Mouse (Mus musculus) intestine, embryonic 15.5 days (tissue): ENCODE measurements around the gene BC051665. TPM values are rescaled to one million over a fixed set of nuclear protein-coding genes. Genes with fewer than 3 reads are reported as not detected.
A peak's percentile ranks its signal among the peaks of the same experiment; 100 is the strongest.

Experiments
- ATAC-seq: fragments of 200-750 bp; cut with Nextera tagmentation; 2 replicates; pipeline ENCODE4 v1.8.0; 2017; ENCODE audit warnings: moderate TSS enrichment, moderate library complexity
- H3K27ac ChIP-seq: fragments of 300-500 bp; sonication (generic); 2 replicates; pipeline ENCODE4 v1.5.1; 2015; ENCODE audit warnings: mild to moderate bottlenecking, inconsistent platforms
- H3K27me3 ChIP-seq: fragments of 300-500 bp; sonication (generic); replicated peaks from 2 replicates; pipeline ENCODE4 v1.6.1; 2015; ENCODE audit warnings: inconsistent platforms
- H3K36me3 ChIP-seq: fragments of 300-500 bp; sonication (generic); 2 replicates; pipeline ENCODE4 v1.6.1; 2015; ENCODE audit warnings: inconsistent platforms
- H3K4me1 ChIP-seq: fragments of 300-500 bp; sonication (generic); replicated peaks from 2 replicates; pipeline ENCODE4 v1.6.1; 2015; ENCODE audit warnings: inconsistent platforms
- H3K4me2 ChIP-seq: fragments of 300-500 bp; sonication (generic); replicated peaks from 2 replicates; pipeline ENCODE4 v1.6.1; 2015; ENCODE audit warnings: mild to moderate bottlenecking, inconsistent platforms
- H3K4me3 ChIP-seq: fragments of 300-500 bp; sonication (generic); replicated peaks from 2 replicates; pipeline ENCODE4 v1.5.1; 2015; ENCODE audit warnings: inconsistent platforms
- H3K9ac ChIP-seq: fragments of 300-500 bp; sonication (generic); 2 replicates; pipeline ENCODE4 v1.6.1; 2015; ENCODE audit warnings: inconsistent platforms
- H3K9me3 ChIP-seq: fragments of 300-500 bp; sonication (generic); 2 replicates; pipeline ENCODE4 v1.6.1; 2016; ENCODE audit warnings: inconsistent platforms
- WGBS: fragments of 180-500 bp; shearing (Covaris S2); methylation state at CpG from one replicate; pipeline ENCODE4 v1.1.7; 2015; 5-methylcytosine and 5-hydroxymethylcytosine counted together
- polyA plus RNA-seq: library from polyadenylated mRNA; unstranded; fragments of >200 nt; fragmentation: Nextera tagmentation; extraction: Ambion mirVana; gene quantifications from 2 replicates; pipeline ENCODE4 v1.2.1, GENCODE M21; 2015

The BC051665 gene
- polyA plus RNA-seq, 1 experiment from 2014 or later, result not detected

DNA sequence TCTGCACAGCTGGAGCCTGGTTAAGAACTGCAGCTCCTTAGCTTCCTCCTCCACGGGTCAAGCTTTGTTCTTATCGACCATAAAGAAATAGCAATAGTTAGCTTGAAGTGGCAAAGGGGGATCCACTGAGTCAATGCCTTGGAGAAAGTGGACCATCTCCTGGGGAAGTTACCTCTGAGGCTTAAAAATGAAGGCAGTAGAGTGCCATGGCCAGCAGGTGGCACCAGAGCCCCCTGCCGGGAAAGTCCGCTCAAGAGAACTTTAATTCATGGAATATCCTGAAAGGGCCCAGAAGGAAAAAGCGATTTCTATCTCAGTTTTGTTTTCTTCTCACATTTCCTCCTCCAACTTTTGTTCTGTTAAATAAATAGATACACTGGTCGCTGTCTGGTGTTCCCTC is 27.0 kb downstream of the BC051665 start:
- WGBS, result 48% methylated on average over 6 of the region's 6 CpGs

DNA sequence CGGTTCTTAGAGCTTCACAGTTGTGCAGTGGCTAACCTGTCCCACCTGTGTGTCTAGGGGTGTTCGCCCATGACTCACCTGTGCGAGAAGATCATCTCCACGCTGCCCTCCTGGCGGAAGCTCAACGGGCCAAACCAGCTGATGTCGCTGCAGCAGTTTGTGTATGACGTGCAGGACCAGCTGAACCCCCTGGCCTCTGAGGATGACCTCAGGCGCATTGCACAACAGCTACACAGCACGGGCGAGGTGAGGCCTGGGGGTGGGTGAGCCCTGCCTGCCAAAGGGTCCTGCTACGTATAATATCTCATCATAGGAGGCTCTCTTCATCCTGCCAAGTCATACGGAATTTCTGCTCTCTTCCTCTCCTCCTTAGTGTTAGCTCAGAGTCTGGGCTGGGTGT is 28.9 kb downstream of the BC051665 start:
- WGBS, result 83% methylated on average over 13 of the region's 13 CpGs
- no peak for ATAC-seq

More for the DNA sequence above, 27.0 kb downstream of the BC051665 start:
- no peaks in the 10 kb centered on the region for H3K9me3 ChIP-seq
- no peak overlapping the region for H3K4me2 ChIP-seq
- no peaks in the 10 kb centered on the region for H3K36me3 ChIP-seq
- no peak overlapping the region for H3K4me3 ChIP-seq
- no peak overlapping the region for H3K27ac ChIP-seq
- H3K9ac ChIP-seq, result no peak overlapping the region
- 0 out of 2 replicates have a peak, but pooled peaks have one; percentile 37 for ATAC-seq
- no peaks in the 10 kb centered on the region for H3K4me1 ChIP-seq
- H3K27me3 ChIP-seq, result no peaks in the 10 kb centered on the region

DNA sequence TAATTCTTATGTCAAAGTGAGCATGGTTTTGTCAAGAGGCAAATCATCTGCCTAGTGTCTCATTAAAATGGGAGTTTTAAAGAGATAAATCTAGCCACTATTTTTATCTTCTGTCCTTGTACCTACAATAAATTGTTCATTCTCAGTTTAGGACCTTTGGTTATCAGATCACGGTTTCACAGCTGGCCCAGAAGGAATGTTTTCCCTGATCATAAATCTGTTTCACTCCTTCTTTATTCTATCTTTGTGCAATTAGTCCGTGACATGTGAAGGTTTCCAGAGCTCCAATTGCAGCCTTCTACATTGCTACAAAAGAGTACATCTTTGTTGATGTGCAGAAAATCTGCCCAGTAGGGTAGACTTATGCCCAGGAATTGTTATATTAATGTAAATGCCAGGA is 30.9 kb downstream of the BC051665 start:
- H3K9me3 ChIP-seq, result no peaks in the 10 kb centered on the region
- no peak overlapping the region for H3K4me2 ChIP-seq
- H3K27me3 ChIP-seq, result no peaks in the 10 kb centered on the region
- no peaks in the 10 kb centered on the region for H3K36me3 ChIP-seq
- H3K4me1 ChIP-seq, result no peaks in the 10 kb centered on the region
- H3K27ac ChIP-seq, result no peak overlapping the region
- no peak overlapping the region for H3K9ac ChIP-seq
- ATAC-seq, result no peak
- WGBS, result 26% methylated on average over 2 of the region's 2 CpGs
- no peak overlapping the region for H3K4me3 ChIP-seq

More for the DNA sequence above, 28.9 kb downstream of the BC051665 start:
- Histone ChIP-seq H3K4me2 (no peak overlapping the region), H3K4me3 (no peak overlapping the region), H3K27ac (no peak overlapping the region), H3K36me3 (no peaks in the 10 kb centered on the region), H3K4me1 (no peaks in the 10 kb centered on the region), H3K27me3 (no peaks in the 10 kb centered on the region), H3K9me3 (no peaks in the 10 kb centered on the region), H3K9ac (no peak overlapping the region)

DNA sequence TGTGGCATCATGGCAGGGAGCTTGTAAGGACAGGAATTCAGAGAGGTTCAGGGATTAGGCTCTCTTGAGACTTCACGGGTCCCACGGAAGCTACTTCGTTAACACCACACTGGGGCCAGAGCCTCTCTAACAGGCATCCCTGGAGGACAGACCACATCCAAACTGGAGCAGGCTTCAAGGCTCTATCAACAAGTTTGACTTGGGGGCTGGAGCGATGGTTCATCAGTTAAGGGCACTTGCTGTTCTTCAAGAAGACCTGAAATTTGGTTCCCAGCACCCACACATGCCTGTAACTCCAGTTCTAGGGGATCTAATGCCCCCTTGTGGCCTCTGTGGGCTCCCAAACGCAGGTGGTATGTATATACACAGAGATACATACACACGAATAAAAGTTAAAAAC is 32.9 kb downstream of the BC051665 start:
- Histone ChIP-seq H3K4me1 (no peaks in the 10 kb centered on the region), H3K4me3 (no peak overlapping the region), H3K4me2 (no peak overlapping the region), H3K27me3 (no peaks in the 10 kb centered on the region), H3K36me3 (no peaks in the 10 kb centered on the region), H3K9ac (no peak overlapping the region), H3K9me3 (no peaks in the 10 kb centered on the region), H3K27ac (no peak overlapping the region)
- ATAC-seq, result no peak
- WGBS, result 89% methylated on average over 6 of the region's 6 CpGs

DNA sequence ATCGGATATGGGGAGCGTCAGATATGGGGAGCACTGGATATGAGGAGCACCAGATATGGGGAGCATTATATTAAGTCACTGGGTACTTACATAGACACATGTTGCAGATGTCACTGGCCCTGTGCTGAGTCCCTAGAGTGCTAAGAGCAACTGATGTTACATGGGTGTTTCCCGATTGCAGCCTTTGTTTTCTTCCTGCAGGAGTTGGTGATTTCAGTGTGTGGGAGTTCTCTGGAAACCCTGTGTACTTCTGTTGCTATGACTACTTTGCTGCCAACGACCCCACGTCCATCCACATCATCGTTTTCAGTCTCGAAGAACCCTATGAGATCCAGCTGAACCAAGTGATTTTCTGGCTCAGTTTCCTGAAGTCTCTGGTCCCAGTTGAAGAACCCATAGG is 35.2 kb downstream of the BC051665 start:
- Histone ChIP-seq H3K36me3 (no peaks in the 10 kb centered on the region), H3K27me3 (no peaks in the 10 kb centered on the region), H3K9ac (no peak overlapping the region), H3K9me3 (no peaks in the 10 kb centered on the region), H3K4me2 (no peak overlapping the region), H3K27ac (no peak overlapping the region), H3K4me1 (no peaks in the 10 kb centered on the region), H3K4me3 (no peak overlapping the region)
- WGBS, result 86% methylated on average over 7 of the region's 7 CpGs
- ATAC-seq, result no peak

DNA sequence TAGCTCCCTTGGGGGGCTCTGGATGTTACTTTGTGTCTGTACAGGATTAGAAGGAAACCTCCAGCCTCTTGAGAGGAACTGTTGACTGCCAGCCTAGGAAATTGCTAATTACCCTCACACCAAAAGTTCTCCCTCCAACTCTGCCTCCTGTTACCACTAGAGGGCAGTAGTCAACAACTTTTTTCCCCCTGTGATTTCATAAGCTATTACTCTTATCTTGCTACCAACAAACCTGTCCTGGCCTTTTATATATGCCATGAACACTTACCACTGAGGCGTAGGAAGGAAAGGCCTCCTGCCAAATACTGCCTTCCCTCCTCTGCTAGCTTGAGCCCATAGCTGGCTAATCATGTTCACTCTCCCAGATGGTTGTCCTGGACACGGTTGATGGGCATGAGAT is 37.6 kb downstream of the BC051665 start:
- ATAC-seq, result no peak
- WGBS, result 88% methylated on average over 2 of the region's 2 CpGs
- H3K9ac ChIP-seq, result no peak overlapping the region

DNA sequence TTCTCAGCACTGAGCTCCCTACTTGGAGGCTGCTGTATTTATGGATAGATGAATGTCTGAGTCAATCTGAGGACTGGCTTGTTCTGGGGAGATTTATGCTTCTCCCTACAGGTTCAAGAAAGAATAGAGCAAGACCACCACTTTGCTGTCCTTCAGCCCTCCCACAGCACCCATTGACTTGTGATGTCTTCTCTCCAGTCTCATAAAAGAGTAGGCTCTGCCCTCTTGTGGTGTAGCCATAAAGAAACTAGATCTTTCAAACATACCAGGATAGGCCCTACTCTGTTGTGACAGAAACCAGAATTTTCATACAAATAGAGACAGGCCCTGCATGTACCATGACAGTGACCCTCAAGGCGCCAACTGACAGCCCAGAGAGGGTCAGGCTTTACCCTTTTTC is 39.0 kb downstream of the BC051665 start:
- H3K4me1 ChIP-seq, result no peaks in the 10 kb centered on the region
- no peaks in the 10 kb centered on the region for H3K27me3 ChIP-seq
- no peak overlapping the region for H3K27ac ChIP-seq
- ATAC-seq, result no peak
- no peak overlapping the region for H3K4me2 ChIP-seq
- H3K36me3 ChIP-seq, result no peaks in the 10 kb centered on the region
- no peak overlapping the region for H3K9ac ChIP-seq
- no peaks in the 10 kb centered on the region for H3K9me3 ChIP-seq
- H3K4me3 ChIP-seq, result no peak overlapping the region
- 72% methylated on average over 1 of the region's 1 CpGs for WGBS

More for the DNA sequence above, 37.6 kb downstream of the BC051665 start:
- Histone ChIP-seq H3K9me3 (no peaks in the 10 kb centered on the region), H3K27me3 (no peaks in the 10 kb centered on the region), H3K27ac (no peak overlapping the region), H3K4me3 (no peak overlapping the region), H3K4me2 (no peak overlapping the region), H3K4me1 (no peaks in the 10 kb centered on the region), H3K36me3 (no peaks in the 10 kb centered on the region)

DNA sequence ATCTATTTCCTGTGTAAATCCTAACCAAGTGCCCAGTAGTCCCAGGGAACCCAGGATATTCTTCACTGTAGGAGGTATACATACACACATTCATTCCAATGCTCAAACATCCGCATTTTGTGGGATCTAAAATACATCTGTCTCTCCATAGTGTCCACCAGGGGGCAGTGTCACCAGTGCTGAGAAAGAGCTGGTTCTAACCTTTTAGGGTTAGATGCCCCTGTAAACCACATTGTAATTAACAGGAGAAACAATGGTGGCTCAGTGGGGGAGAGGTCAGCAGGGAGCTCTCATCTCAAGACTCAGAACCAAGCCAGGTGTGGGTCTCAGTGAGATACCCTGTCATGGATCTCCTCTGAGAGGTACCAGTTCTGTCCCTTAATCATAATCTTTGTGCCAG is 39.9 kb downstream of the BC051665 start:
- H3K27ac ChIP-seq, result no peak overlapping the region
- no peaks in the 10 kb centered on the region for H3K27me3 ChIP-seq
- no peak overlapping the region for H3K9ac ChIP-seq
- no peak overlapping the region for H3K4me3 ChIP-seq
- no peak overlapping the region for H3K4me2 ChIP-seq
- 41% methylated on average over 1 of the region's 1 CpGs for WGBS
- H3K9me3 ChIP-seq, result no peaks in the 10 kb centered on the region
- ATAC-seq, result no peak
- no peaks in the 10 kb centered on the region for H3K36me3 ChIP-seq
- H3K4me1 ChIP-seq, result no peaks in the 10 kb centered on the region

DNA sequence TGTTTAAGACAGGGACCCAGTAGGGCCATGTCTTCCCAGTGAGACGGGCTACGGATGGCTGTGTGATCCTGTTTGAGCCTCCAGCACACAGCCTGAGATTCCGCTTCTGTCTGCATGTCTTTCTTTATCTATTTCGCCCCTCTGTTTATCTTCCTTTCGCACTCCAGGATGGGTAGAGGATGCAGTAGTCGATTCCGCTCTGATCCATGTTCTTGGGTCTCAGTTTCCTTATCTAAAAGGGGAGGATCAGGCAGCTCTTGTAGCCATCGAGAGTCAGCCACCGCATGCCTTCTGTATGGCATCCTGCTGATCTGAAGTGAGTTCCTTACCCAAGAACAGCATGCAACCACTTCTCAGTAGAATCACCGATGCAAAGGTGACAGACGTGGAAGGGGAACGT is 40.8 kb downstream of the BC051665 start:
- 89% methylated on average over 12 of the region's 12 CpGs for WGBS
- H3K27me3 ChIP-seq, result no peaks in the 10 kb centered on the region
- H3K9ac ChIP-seq, result no peak overlapping the region
- H3K36me3 ChIP-seq, result no peaks in the 10 kb centered on the region; the same call in 1 of the 2 replicates
- H3K4me3 ChIP-seq, result no peak overlapping the region
- no peaks in the 10 kb centered on the region for H3K9me3 ChIP-seq
- no peak overlapping the region for H3K27ac ChIP-seq
- no peak overlapping the region for H3K4me2 ChIP-seq
- H3K4me1 ChIP-seq, result no peaks in the 10 kb centered on the region
- ATAC-seq, result no peak

DNA sequence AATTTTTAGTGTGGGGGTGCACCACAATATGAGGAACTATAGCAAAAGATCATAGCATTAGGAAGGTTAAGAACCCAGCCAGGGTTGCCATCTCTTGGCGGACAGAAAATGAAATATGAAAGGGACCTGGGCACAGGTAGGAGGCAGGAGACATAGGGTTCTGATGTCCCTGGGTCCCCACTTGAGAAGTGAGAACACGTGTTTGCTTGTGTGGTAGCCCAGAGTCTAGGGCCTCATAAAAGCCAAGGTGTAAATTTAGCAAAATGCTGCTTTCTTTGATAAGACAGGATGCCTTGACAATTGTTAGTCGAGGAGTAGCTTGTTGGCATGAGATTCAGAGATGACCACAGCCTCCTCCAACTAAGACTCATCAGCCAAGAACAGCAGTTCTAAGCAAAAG is 41.4 kb downstream of the BC051665 start:
- 87% methylated on average over 3 of the region's 3 CpGs for WGBS
- no peak overlapping the region for H3K27ac ChIP-seq

DNA sequence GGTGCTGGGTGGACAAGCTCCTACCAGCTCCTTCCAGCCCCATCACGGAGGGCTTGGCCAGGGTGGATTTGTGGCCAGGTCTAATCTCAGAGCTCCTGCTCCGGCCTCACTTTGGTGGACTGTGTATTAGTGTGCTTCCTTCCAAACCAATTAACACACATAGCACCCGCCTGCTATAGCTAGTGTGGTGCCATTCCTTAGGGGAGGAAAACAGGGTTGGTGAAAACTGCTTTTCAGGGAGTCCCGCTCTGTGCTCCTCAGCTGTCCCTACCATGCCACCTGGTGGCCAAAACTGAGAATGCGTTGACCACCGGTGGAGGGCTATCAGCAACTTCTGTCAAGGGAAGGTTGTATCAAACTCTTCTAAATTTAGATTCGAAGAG is 42.1 kb downstream of the BC051665 start:
- H3K36me3 ChIP-seq, result peaks cover 3% of the 10 kb centered on the region; the same call in 1 of the 2 replicates
- H3K27me3 ChIP-seq, result no peaks in the 10 kb centered on the region
- 36% methylated on average over 7 of the region's 7 CpGs for WGBS

More for the DNA sequence above, 41.4 kb downstream of the BC051665 start:
- ATAC-seq, result no peak
- Histone ChIP-seq H3K4me1 (no peaks in the 10 kb centered on the region), H3K27me3 (no peaks in the 10 kb centered on the region), H3K4me2 (no peak overlapping the region), H3K4me3 (no peak overlapping the region), H3K9me3 (no peaks in the 10 kb centered on the region), H3K36me3 (peaks cover 3% of the 10 kb centered on the region; the same call in 1 of the 2 replicates), H3K9ac (no peak overlapping the region)

DNA sequence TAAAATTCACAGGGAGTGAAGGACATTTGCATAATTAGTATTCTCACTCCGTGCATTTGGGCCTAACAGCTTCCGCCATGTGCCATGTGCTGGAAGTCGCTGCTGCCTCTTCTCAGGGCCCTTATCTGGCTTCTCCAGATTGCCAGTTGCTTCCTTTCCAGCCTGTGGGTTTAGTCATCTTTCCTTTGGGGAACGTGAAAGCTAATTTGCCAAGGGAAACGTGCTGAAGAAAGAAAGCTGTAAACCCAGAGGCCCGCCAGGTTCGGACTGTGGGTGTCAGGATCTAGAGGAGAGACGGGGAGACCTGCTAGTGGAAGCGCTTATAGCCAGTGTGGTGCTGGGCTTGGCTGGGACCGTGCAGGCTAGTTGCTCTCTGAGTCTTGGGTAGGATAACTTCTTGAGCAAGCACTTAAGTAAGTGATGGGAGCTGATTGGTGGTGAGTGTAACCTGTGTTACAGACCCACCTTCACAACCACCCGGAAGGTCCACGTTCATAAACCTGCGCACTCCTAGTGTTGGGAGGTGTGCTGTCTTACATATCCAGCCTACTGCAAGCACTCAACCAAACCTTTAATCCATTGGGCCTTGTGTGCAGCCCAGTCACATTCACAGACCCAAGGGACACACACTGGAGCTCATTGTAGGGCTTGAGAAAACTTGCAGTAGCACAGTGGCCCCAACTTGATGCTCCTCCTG is 42.6 kb downstream of the BC051665 start:
- H3K27me3 ChIP-seq, result no peaks in the 10 kb centered on the region
- H3K4me1 ChIP-seq, result no peaks in the 10 kb centered on the region
- 74% methylated on average over 13 of the region's 13 CpGs for WGBS
- H3K4me3 ChIP-seq, result no peak overlapping the region
- no peak overlapping the region for H3K27ac ChIP-seq
- peaks cover 3% of the 10 kb centered on the region; the same call in 1 of the 2 replicates for H3K36me3 ChIP-seq
- H3K9me3 ChIP-seq, result no peaks in the 10 kb centered on the region
- no peak for ATAC-seq
- no peak overlapping the region for H3K9ac ChIP-seq
- H3K4me2 ChIP-seq, result no peak overlapping the region

More for the DNA sequence above, 42.1 kb downstream of the BC051665 start:
- H3K4me1 ChIP-seq, result no peaks in the 10 kb centered on the region
- H3K4me2 ChIP-seq, result no peak overlapping the region
- no peak overlapping the region for H3K4me3 ChIP-seq
- peak; percentile 58; the same call in 1 of the 2 replicates for ATAC-seq
- no peak overlapping the region for H3K27ac ChIP-seq
- no peaks in the 10 kb centered on the region for H3K9me3 ChIP-seq
- H3K9ac ChIP-seq, result no peak overlapping the region

DNA sequence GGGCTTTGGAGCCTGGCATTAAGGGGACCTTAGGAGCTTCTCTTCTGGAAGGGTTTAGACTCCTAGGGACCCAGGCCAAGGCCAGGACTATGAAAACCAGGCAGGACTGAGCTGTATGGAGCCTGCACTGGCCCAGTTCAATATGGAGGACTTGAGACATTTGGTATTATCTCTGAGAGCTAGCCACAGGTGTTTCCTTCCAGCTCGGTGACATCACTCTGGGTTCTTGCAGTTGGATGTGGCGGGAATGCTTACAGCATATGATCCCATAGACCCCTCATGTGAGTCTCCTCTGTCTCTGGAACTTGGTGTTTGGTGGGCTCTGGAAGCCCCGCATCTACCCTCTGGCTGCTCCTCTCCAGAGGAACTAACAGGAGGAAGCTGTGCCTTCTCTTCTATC is 43.6 kb downstream of the BC051665 start:
- ATAC-seq, result no peak
- H3K4me1 ChIP-seq, result peaks cover 6% of the 10 kb centered on the region
- H3K4me3 ChIP-seq, result no peak overlapping the region
- no peaks in the 10 kb centered on the region for H3K27me3 ChIP-seq
- H3K9ac ChIP-seq, result no peak overlapping the region
- no peaks in the 10 kb centered on the region for H3K9me3 ChIP-seq
- H3K27ac ChIP-seq, result no peak overlapping the region
- 89% methylated on average over 3 of the region's 3 CpGs for WGBS
- H3K36me3 ChIP-seq, result peaks cover 3% of the 10 kb centered on the region; the same call in 1 of the 2 replicates
- no peak overlapping the region for H3K4me2 ChIP-seq
